Mouse (Mus musculus) right cerebral cortex, adult 2 months (tissue): ENCODE results near the gene Ppp2r3c.
A peak's percentile ranks its signal among the peaks of the same experiment; 100 is the strongest.
"Not testable (repeated sequence)": the region's sequence is repeated elsewhere in the genome, so short reads cannot be mapped to it uniquely, and the experiment has no call there.

Experiments
- DNase-seq, 2 experiments: peaks; one replicate each; pipeline ENCODE4 v3.0.0; 2021 to 2022; ENCODE audit warnings: low spot score in 2 of 2

Ppp2r3c gene

GRCm38 (mm10) chr12:55302485-55303441 is at the start of gene Ppp2r3c:
Ppp2r3c (minus strand) TSS chr12:55302998.
- peak; percentile 91 to 95 for DNase-seq

- no peak for DNase-seq
These were observed 41.8 kb upstream of the Ppp2r3c start for GRCm38 (mm10) chr12:55344583-55344982.

- DNase-seq: no peak
These were observed 41.2 kb upstream of the Ppp2r3c start for GRCm38 (mm10) chr12:55343998-55344397.

GRCm38 (mm10) chr12:55343045-55343444 is 40.2 kb upstream of the Ppp2r3c start:
- not testable (repeated sequence) for DNase-seq

GRCm38 (mm10) chr12:55338490-55338889 is 35.7 kb upstream of the Ppp2r3c start:
- not testable (repeated sequence) for DNase-seq

- no peak for DNase-seq
These were observed 30.9 kb upstream of the Ppp2r3c start for GRCm38 (mm10) chr12:55333662-55334061.

GRCm38 (mm10) chr12:55329351-55329750 is 26.6 kb upstream of the Ppp2r3c start:
- no peak for DNase-seq

- DNase-seq: no peak
These were observed 26.0 kb upstream of the Ppp2r3c start for GRCm38 (mm10) chr12:55328784-55329183.

- DNase-seq: no peak
These were observed 22.9 kb upstream of the Ppp2r3c start for GRCm38 (mm10) chr12:55325702-55326101.

- DNase-seq: no peak
These were observed 19.0 kb upstream of the Ppp2r3c start for GRCm38 (mm10) chr12:55321642-55322291.

- peak; percentile 63 to 87 for DNase-seq
These were observed 12.4 kb upstream of the Ppp2r3c start for GRCm38 (mm10) chr12:55315192-55315591.

- DNase-seq: no peak
These were observed 11.1 kb upstream of the Ppp2r3c start for GRCm38 (mm10) chr12:55313901-55314300.

GRCm38 (mm10) chr12:55311841-55312240 is 9.0 kb upstream of the Ppp2r3c start:
- DNase-seq: no peak

GRCm38 (mm10) chr12:55309501-55309900 is 6.7 kb upstream of the Ppp2r3c start:
- no peak for DNase-seq

GRCm38 (mm10) chr12:55308731-55309130 is 5.9 kb upstream of the Ppp2r3c start:
- no peak for DNase-seq

- DNase-seq: no peak
These were observed 4.8 kb upstream of the Ppp2r3c start for GRCm38 (mm10) chr12:55307566-55307965.

GRCm38 (mm10) chr12:55306371-55306770 is 3.6 kb upstream of the Ppp2r3c start:
- DNase-seq: no peak

- no peak for DNase-seq
These were observed 1.1 kb downstream of the Ppp2r3c start for GRCm38 (mm10) chr12:55301472-55302300.

- DNase-seq: no peak
These were observed 1.9 kb downstream of the Ppp2r3c start for GRCm38 (mm10) chr12:55300820-55301351.

GRCm38 (mm10) chr12:55299336-55299735 is 3.5 kb downstream of the Ppp2r3c start, which contains the start of gene 1110008L16Rik:
1110008L16Rik (plus strand) TSS chr12:55299577.
- no peak for DNase-seq

- DNase-seq: peak; percentile 34 to 42
These were observed 4.7 kb downstream of the Ppp2r3c start for GRCm38 (mm10) chr12:55298112-55298511.
